Mouse (Mus musculus): ENCODE measurements around the gene Rhox2g. TPM values are rescaled to one million over a fixed set of nuclear protein-coding genes. Genes with fewer than 3 reads are reported as not detected.
"Not testable (repeated sequence)": the region's sequence is repeated elsewhere in the genome, so short reads cannot be mapped to it uniquely, and the experiment has no call there.

Gene Rhox2g
- not detected in 2 replicates for polyA plus RNA-seq (2012; rRNA removed)

- WGBS = 86% methylated on average over 6 of the region's 6 CpGs
- H3K27ac ChIP-seq (ENCODE audit: insufficient read depth, low read length); H3K27me3 ChIP-seq (ENCODE audit: control insufficient read depth, insufficient read depth, low read length); DNase-seq; H3K4me3 ChIP-seq (replicated peaks; ENCODE audit: insufficient read depth, low read depth, low read length); H3K4me1 ChIP-seq (ENCODE audit: control insufficient read depth, insufficient read depth, low read length): not testable (repeated sequence)
Measured at GRCm38 (mm10) chrX:37643370-37643769, at the start of gene Rhox2g. Gene Rhox2g (minus strand): TSS chrX:37643470.

GRCm38 (mm10) chrX:37692261-37692660 is 49.0 kb upstream of the Rhox2g start:
- no peak overlapping the region for H3K4me3 ChIP-seq (replicated peaks; ENCODE audit: insufficient read depth, low read depth, low read length)
- DNase-seq = no peak
- TF ChIP-seq CTCF (IDR thresholded peaks at IDR 0.05; ENCODE audit: borderline replicate concordance, insufficient read depth, low read depth, low read length) (no peak), POLR2A (IDR thresholded peaks at IDR 0.05; ENCODE audit: borderline replicate concordance, insufficient read depth, low read length) (no peak)
- WGBS = 86% methylated on average over 2 of the region's 2 CpGs
- H3K4me1 ChIP-seq (ENCODE audit: control insufficient read depth, insufficient read depth, low read length) = no peaks in the 10 kb centered on the region
- H3K27me3 ChIP-seq (ENCODE audit: control insufficient read depth, insufficient read depth, low read length) = no peaks in the 10 kb centered on the region
- no peak overlapping the region for H3K27ac ChIP-seq (ENCODE audit: insufficient read depth, low read length)

DNA sequence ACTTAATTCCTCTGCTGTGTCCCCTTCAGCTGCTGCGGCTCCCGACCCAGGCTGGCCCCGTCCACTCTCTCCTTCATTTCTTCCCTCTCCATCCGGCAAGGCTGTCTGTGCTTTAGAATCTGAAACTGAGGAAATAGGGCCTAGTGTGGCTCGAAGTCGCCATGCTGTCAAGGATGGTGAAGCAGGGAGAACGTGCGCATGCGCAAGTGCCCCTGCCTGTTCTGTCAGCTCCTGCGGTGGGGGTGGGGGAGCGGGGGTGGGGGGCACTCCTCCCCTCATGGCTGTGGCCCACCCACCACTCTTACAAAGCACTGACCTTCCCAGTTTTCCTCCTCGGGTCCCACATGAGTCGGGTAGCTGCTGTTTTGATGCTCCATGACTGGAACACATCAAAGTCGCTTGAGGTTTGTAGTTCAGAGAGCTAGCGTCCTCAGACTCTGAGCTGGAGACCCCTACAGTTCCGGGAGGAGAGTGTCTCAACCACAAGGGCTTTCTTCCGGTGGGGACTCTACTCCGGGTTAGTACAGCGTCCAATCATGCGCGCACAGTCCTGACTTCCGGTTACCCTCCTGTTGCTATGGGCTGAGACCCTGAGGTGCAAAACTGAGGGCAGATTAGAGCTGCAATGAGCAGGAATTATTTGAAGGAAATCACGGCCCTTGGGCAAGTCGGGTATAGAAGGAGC is 39.9 kb upstream of the Rhox2g start:
- no peak overlapping the region for H3K27ac ChIP-seq (ENCODE audit: insufficient read depth, low read length)
- H3K4me1 ChIP-seq (ENCODE audit: control insufficient read depth, insufficient read depth, low read length) = no peaks in the 10 kb centered on the region
- TF ChIP-seq CTCF (IDR thresholded peaks at IDR 0.05; ENCODE audit: borderline replicate concordance, insufficient read depth, low read depth, low read length) = no peak
- TF ChIP-seq POLR2A (IDR thresholded peaks at IDR 0.05; ENCODE audit: borderline replicate concordance, insufficient read depth, low read length) = no peak
- H3K27me3 ChIP-seq (ENCODE audit: control insufficient read depth, insufficient read depth, low read length) = no peaks in the 10 kb centered on the region
- 80% methylated on average over 24 of the region's 24 CpGs for WGBS
- DNase-seq = no peak
- no peak overlapping the region for H3K4me3 ChIP-seq (replicated peaks; ENCODE audit: insufficient read depth, low read depth, low read length)

DNA sequence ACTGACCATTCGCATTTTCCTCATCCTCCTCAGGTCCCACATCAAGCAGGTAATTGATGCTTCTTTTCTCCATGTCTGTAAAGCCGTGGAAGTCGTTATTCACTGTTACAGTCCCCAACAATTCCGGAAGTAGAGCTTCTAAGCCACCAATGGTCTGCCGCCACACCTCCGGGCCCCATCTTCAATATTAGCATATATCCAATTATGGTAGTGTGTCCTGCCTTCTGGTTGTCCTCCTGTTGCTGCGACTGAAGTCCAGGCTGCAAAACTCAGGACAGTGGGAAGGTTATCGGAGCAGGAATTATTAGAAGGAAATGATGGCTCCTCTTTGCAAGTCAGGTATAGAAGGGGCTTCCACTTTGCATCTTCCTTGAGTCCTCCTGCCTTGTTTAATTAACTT is 29.9 kb upstream of the Rhox2g start, which contains the start of gene Rhox2h:
TSS of gene Rhox2h (minus strand) at position 101 of the 400 bp plus-strand sequence.
- not testable (repeated sequence) for H3K4me3 ChIP-seq (replicated peaks; ENCODE audit: insufficient read depth, low read depth, low read length); H3K4me1 ChIP-seq (ENCODE audit: control insufficient read depth, insufficient read depth, low read length); H3K27ac ChIP-seq (ENCODE audit: insufficient read depth, low read length); H3K27me3 ChIP-seq (ENCODE audit: control insufficient read depth, insufficient read depth, low read length); DNase-seq
- WGBS = 84% methylated on average over 8 of the region's 8 CpGs

- DNase-seq; H3K4me1 ChIP-seq (ENCODE audit: control insufficient read depth, insufficient read depth, low read length); H3K4me3 ChIP-seq (replicated peaks; ENCODE audit: insufficient read depth, low read depth, low read length); H3K27me3 ChIP-seq (ENCODE audit: control insufficient read depth, insufficient read depth, low read length); H3K27ac ChIP-seq (ENCODE audit: insufficient read depth, low read length): not testable (repeated sequence)
- 100% methylated on average over 1 of the region's 3 CpGs for WGBS
Measured at GRCm38 (mm10) chrX:37668664-37669063, 25.4 kb upstream of the Rhox2g start, which contains the start of gene Rhox3h. Gene Rhox3h (minus strand): TSS chrX:37668764.

DNA sequence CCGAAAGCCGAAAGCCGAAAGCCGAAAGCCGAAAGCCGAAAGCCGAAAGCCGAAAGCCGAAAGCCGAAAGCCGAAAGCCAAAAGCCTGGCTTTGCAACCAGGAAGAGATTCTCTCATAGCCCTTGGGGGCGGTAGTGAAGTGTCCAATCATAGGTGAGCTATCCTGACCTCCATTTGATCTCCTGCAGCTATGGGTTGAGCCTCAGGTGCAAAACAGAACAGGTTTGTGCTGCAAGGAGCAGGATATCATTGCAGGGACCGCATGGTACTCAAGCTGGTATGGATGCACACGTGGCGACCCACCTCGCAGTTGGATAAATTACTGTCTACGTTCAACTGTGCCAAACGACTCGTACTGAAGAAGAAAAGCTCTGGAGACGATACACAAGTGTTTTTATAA is 8.0 kb upstream of the Rhox2g start, which contains the start of gene Rhox4g:
TSS of gene Rhox4g (minus strand) at position 101 of the 400 bp plus-strand sequence.
- DNase-seq; H3K27me3 ChIP-seq (ENCODE audit: control insufficient read depth, insufficient read depth, low read length); H3K27ac ChIP-seq (ENCODE audit: insufficient read depth, low read length); H3K4me1 ChIP-seq (ENCODE audit: control insufficient read depth, insufficient read depth, low read length); H3K4me3 ChIP-seq (replicated peaks; ENCODE audit: insufficient read depth, low read depth, low read length): not testable (repeated sequence)
- 96% methylated on average over 18 of the region's 20 CpGs for WGBS

DNA sequence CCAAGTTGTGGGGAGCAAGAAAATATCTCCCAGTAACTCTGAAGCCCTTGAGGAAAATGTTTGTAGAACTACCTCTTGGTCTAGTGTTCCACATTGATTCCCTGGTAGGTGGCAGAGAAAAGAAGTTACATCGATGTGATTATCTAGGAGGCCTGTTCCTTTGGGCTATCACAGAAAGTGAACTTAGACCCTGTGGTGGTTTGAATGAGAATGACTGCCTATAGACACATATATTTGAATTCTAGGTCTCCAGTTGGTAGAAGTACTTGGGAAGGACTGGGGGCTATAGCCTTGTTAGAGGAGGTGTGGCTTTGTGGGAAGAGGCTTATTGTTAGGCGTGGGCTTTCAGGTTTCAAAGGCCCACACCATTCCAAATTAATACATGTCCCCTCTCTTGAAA is 14.8 kb downstream of the Rhox2g start, which contains the start of gene Rhox3g:
TSS of gene Rhox3g (minus strand) at position 101 of the 400 bp plus-strand sequence.
- WGBS = 96% methylated on average over 2 of the region's 2 CpGs
- DNase-seq; H3K27ac ChIP-seq (ENCODE audit: insufficient read depth, low read length); H3K27me3 ChIP-seq (ENCODE audit: control insufficient read depth, insufficient read depth, low read length); H3K4me1 ChIP-seq (ENCODE audit: control insufficient read depth, insufficient read depth, low read length); H3K4me3 ChIP-seq (replicated peaks; ENCODE audit: insufficient read depth, low read depth, low read length): not testable (repeated sequence)

DNA sequence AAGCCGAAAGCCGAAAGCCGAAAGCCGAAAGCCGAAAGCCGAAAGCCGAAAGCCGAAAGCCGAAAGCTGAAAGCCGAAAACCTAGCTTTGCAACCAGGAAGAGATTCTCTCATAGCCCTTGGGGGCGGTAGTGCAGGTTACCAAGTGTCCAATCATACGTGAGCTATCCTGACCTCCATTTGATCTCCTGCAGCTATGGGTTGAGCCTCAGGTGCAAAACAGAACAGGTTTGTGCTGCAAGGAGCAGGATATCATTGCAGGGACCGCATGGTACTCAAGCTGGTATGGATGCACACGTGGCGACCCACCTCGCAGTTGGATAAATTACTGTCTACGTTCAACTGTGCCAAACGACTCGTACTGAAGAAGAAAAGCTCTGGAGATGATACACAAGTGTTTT is 35.7 kb downstream of the Rhox2g start, which contains the start of gene Rhox4f:
TSS of gene Rhox4f (minus strand) at position 101 of the 400 bp plus-strand sequence.
- H3K27ac ChIP-seq (ENCODE audit: insufficient read depth, low read length); DNase-seq; H3K27me3 ChIP-seq (ENCODE audit: control insufficient read depth, insufficient read depth, low read length); H3K4me3 ChIP-seq (replicated peaks; ENCODE audit: insufficient read depth, low read depth, low read length); H3K4me1 ChIP-seq (ENCODE audit: control insufficient read depth, insufficient read depth, low read length): not testable (repeated sequence)
- 94% methylated on average over 19 of the region's 19 CpGs for WGBS

Other genes with a start within 250 kb of the Rhox2g start
- not detected in 2 replicates for gene Rhox2b, start 231.4 kb downstream of the Rhox2g start, polyA plus RNA-seq (2012; rRNA removed)
- gene Rhox4b, start 211.0 kb downstream of the Rhox2g start, polyA plus RNA-seq (2012; rRNA removed) = not detected in 2 replicates
- gene Rhox2c, start 189.8 kb downstream of the Rhox2g start, polyA plus RNA-seq (2012; rRNA removed) = not detected in 2 replicates
- not detected in 2 replicates for gene Rhox3c, start 184.9 kb downstream of the Rhox2g start, polyA plus RNA-seq (2012; rRNA removed)
- not detected in 2 replicates for gene Rhox4c, start 163.1 kb downstream of the Rhox2g start, polyA plus RNA-seq (2012; rRNA removed)
- not detected in 2 replicates for gene Rhox2d, start 150.0 kb downstream of the Rhox2g start, polyA plus RNA-seq (2012; rRNA removed)
- not detected in 2 replicates for gene Rhox4d, start 129.1 kb downstream of the Rhox2g start, polyA plus RNA-seq (2012; rRNA removed)
- gene Rhox2e, start 113.0 kb downstream of the Rhox2g start, polyA plus RNA-seq (2012; rRNA removed) = not detected in 2 replicates
- not detected in 2 replicates for gene Rhox3e, start 101.5 kb downstream of the Rhox2g start, polyA plus RNA-seq (2012; rRNA removed)
- not detected in 2 replicates for gene Rhox4e, start 86.1 kb downstream of the Rhox2g start, polyA plus RNA-seq (2012; rRNA removed)
- not detected in 2 replicates for gene Rhox2f, start 72.1 kb downstream of the Rhox2g start, polyA plus RNA-seq (2012; rRNA removed)
- gene Rhox3f, start 62.5 kb downstream of the Rhox2g start, polyA plus RNA-seq (2012; rRNA removed) = not detected in 2 replicates
- gene Rhox4f, start 35.8 kb downstream of the Rhox2g start, polyA plus RNA-seq (2012; rRNA removed) = not detected in 2 replicates
- gene Rhox3g, start 14.9 kb downstream of the Rhox2g start, polyA plus RNA-seq (2012; rRNA removed) = not detected in 2 replicates
- not detected in 2 replicates for gene Rhox4g, start 7.9 kb upstream of the Rhox2g start, polyA plus RNA-seq (2012; rRNA removed)
- gene Rhox3h, start 25.3 kb upstream of the Rhox2g start, polyA plus RNA-seq (2012; rRNA removed) = not detected in 2 replicates
- gene Rhox2h, start 29.8 kb upstream of the Rhox2g start, polyA plus RNA-seq (2012; rRNA removed) = not detected in 2 replicates
- 0.33 TPM in 1 of 2 replicates, not detected in the other for gene Rhox5, start 161.4 kb upstream of the Rhox2g start, polyA plus RNA-seq (2012; rRNA removed)
- 0.10 TPM in 1 of 2 replicates, not detected in the other for gene Rhox6, start 183.4 kb upstream of the Rhox2g start, polyA plus RNA-seq (2012; rRNA removed)
- not detected in 2 replicates for gene Rhox7a, start 188.2 kb upstream of the Rhox2g start, polyA plus RNA-seq (2012; rRNA removed)
- gene Rhox8, start 235.5 kb upstream of the Rhox2g start, polyA plus RNA-seq (2012; rRNA removed) = not detected in 2 replicates